Mouse (Mus musculus) adrenal gland, postnatal 4 days (tissue): ENCODE data around the gene Lamp3. TPM values are rescaled to one million over a fixed set of nuclear protein-coding genes. Genes with fewer than 3 reads are reported as not detected.
"Not testable (repeated sequence)": the region's sequence is repeated elsewhere in the genome, so short reads cannot be mapped to it uniquely, and the experiment has no call there.

Source experiments
- DNase-seq, 2 experiments: peaks; one replicate each; pipeline ENCODE4 v3.0.0; 2021 to 2022; ENCODE audit warnings: low spot score in 2 of 2, mixed read lengths in 2 of 2
- long read RNA-seq, 2 experiments: library from polyadenylated mRNA; stranded (forward); transcript quantifications; one replicate each; pipeline ENCODE4 v2.0.0; 2021
- total RNA-seq, 2 experiments: library from RNA; stranded (reverse); gene quantifications; 2 replicates each; pipeline ENCODE4 v1.2.3; 2021

Lamp3 gene
- total RNA-seq = under 1 TPM in 1 of 2 experiments, not detected in 1; 0.08 TPM
- long read RNA-seq, experiment 1 = 0 reads
- long read RNA-seq, experiment 2 = 0 reads

GRCm38 (mm10) chr16:19706216-19706615 is at the start of gene Lamp3:
Gene Lamp3 (minus strand): TSS chr16:19706375.
- no peak for DNase-seq

DNA sequence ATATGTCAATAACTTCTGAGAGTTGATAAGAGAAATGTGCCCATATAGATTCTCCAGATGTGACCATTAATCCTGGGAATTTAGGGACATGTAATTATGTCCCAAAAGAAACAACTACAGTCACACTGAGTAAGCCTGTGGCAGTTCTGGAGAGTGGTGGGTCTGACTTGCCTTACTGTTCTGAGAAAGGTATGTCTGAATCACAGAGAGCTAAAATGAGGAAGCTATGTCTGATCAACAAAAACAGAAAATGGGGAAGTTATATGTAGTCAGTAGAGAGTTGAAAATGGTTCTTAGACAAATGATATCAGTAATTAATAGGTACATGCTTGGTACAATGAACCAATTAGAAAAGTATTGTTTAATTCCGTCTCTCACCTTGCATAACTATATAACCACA is 26.7 kb upstream of the Lamp3 start:
- DNase-seq = no peak

- not testable (repeated sequence) for DNase-seq
These were observed 18.0 kb upstream of the Lamp3 start for GRCm38 (mm10) chr16:19724139-19724538.

GRCm38 (mm10) chr16:19720959-19721358 is 14.8 kb upstream of the Lamp3 start:
- no peak for DNase-seq

GRCm38 (mm10) chr16:19707381-19707780 is 1.2 kb upstream of the Lamp3 start:
- DNase-seq = no peak

DNA sequence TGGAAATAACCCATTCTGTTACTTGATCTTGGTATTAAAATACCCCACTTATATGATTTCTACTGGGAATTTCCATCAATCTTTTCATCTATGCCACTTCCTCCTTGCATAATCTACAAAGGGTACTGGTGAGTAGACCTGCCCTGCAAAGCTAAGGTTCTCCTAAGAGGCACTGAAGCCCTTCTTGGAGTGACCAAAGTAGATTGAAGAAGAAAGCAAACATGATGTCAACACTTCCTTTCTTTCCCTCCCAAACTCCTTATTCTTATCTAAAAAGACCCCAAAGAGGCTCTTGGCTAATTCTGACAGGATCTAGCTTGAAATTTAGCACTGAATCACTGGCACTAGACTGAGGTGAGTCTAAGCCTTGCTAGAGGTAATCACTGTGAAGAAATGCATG is 7.0 kb downstream of the Lamp3 start:
- no peak for DNase-seq

DNA sequence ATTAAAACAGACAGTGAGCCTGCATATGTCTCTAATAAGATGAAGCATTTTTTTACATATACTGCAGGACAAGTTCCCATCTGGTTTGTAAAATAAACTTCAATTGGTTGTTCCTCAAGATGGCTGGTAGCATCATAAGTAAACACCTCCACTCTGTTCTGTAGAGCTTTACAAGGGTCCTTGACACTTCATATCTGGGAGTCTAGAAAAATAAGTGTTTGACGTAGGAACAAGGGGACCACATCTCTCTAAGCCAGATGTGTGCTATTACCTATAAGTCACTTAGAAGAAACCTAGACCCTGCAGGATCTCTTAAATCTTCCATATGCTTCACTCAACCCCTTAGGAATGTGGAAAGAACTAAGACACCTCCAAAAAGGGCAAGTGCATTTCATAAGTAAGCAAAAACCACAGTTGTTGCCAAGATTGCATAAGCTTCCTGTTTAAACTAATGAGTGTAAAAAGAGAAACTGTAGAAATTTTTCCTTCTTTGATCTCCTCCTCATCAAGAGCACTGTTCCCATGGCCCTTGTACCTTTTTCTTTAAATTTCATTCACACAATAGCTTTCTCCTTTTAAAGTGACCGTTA is 35.3 kb downstream of the Lamp3 start:
- DNase-seq = no peak

GRCm38 (mm10) chr16:19666312-19666711 is 39.9 kb downstream of the Lamp3 start:
- DNase-seq = no peak

GRCm38 (mm10) chr16:19629816-19630215 is 76.4 kb downstream of the Lamp3 start, which contains the start of gene Olfr171:
Gene Olfr171 (minus strand): TSS chr16:19629916.
- no peak for DNase-seq

- not testable (repeated sequence) for DNase-seq
These were observed 94.4 kb downstream of the Lamp3 start, which contains the start of gene Olfr170 for GRCm38 (mm10) chr16:19611782-19612181. Gene Olfr170 (minus strand): TSS chr16:19611882.

Other genes starting within 250 kb of the Lamp3 start
- not detected for gene Olfr166, start 222.7 kb downstream of the Lamp3 start, total RNA-seq
- not detected for gene Olfr167, start 184.1 kb downstream of the Lamp3 start, total RNA-seq
- gene Olfr168, start 170.8 kb downstream of the Lamp3 start, total RNA-seq = not detected
- gene Olfr169, start 134.6 kb downstream of the Lamp3 start, total RNA-seq = not detected
- not detected for gene Olfr170, start 94.5 kb downstream of the Lamp3 start, total RNA-seq
- gene Olfr171, start 76.5 kb downstream of the Lamp3 start, total RNA-seq = not detected
- 1 to 10 TPM; 2.7 to 4.0 TPM for gene B3gnt5, start 53.8 kb upstream of the Lamp3 start, total RNA-seq